Mouse (Mus musculus) neural tube, embryonic 15.5 days (tissue): ENCODE measurements around the gene Igsf8. TPM values are rescaled to one million over a fixed set of nuclear protein-coding genes. Genes with fewer than 3 reads are reported as not detected.

ENCODE experiments used
- ATAC-seq: fragments of 200-750 bp; cut with Nextera tagmentation; 2 replicates; pipeline ENCODE4 v1.8.0; 2017; ENCODE audit warnings: mild to moderate bottlenecking, moderate TSS enrichment, moderate library complexity; ENCODE audit not compliant: low FRiP score
- H3K27ac ChIP-seq: fragments of 300-500 bp; sonication (generic); replicated peaks from 2 replicates; pipeline ENCODE4 v1.5.1; 2015; ENCODE audit warnings: mild to moderate bottlenecking, inconsistent platforms
- H3K27me3 ChIP-seq: fragments of 300-500 bp; sonication (generic); replicated peaks from 2 replicates; pipeline ENCODE4 v1.6.1; 2015; ENCODE audit warnings: inconsistent platforms
- H3K36me3 ChIP-seq: fragments of 300-500 bp; sonication (generic); 2 replicates; pipeline ENCODE4 v1.6.1; 2015; ENCODE audit warnings: inconsistent platforms
- H3K4me1 ChIP-seq: fragments of 300-500 bp; sonication (generic); 2 replicates; pipeline ENCODE4 v1.6.1; 2015; ENCODE audit warnings: inconsistent platforms
- H3K4me2 ChIP-seq: fragments of 300-500 bp; sonication (generic); 2 replicates; pipeline ENCODE4 v1.6.1; 2015; ENCODE audit warnings: inconsistent platforms, mild to moderate bottlenecking, moderate library complexity
- H3K4me3 ChIP-seq: fragments of 300-500 bp; sonication (generic); replicated peaks from 2 replicates; pipeline ENCODE4 v1.5.1; 2015; ENCODE audit warnings: mild to moderate bottlenecking, inconsistent platforms
- H3K9ac ChIP-seq: fragments of 300-500 bp; sonication (generic); replicated peaks from 2 replicates; pipeline ENCODE4 v1.6.1; 2015; ENCODE audit warnings: mild to moderate bottlenecking, inconsistent platforms
- H3K9me3 ChIP-seq: fragments of 300-500 bp; sonication (generic); replicated peaks from 2 replicates; pipeline ENCODE4 v1.6.1; 2016; ENCODE audit warnings: inconsistent platforms
- WGBS: fragments of 180-500 bp; shearing (Covaris S2); methylation state at CpG from one replicate; pipeline ENCODE4 v1.1.7; 2015; ENCODE audit warnings: mixed read lengths; 5-methylcytosine and 5-hydroxymethylcytosine counted together
- polyA plus RNA-seq: library from polyadenylated mRNA; unstranded; fragments of >200 nt; fragmentation: Nextera tagmentation; extraction: Ambion mirVana; gene quantifications from 2 replicates; pipeline ENCODE4 v1.2.1, GENCODE M21; 2015

Igsf8 gene
- polyA plus RNA-seq, 1 experiment from 2014 or later: 71.3 TPM

- WGBS: 74% methylated on average over 5 of the region's 5 CpGs
- H3K4me2 ChIP-seq: no peak overlapping the region
- no peaks in the 10 kb centered on the region for H3K36me3 ChIP-seq
- no peak overlapping the region for H3K27ac ChIP-seq
- H3K9ac ChIP-seq: no peak overlapping the region
- H3K27me3 ChIP-seq: no peaks in the 10 kb centered on the region
- no peaks in the 10 kb centered on the region for H3K9me3 ChIP-seq
- H3K4me3 ChIP-seq: no peak overlapping the region
- H3K4me1 ChIP-seq: peaks cover 5% of the 10 kb centered on the region; the same call in 1 of the 2 replicates
- no peak for ATAC-seq
These were observed 13.1 kb downstream of the Igsf8 start for GRCm38 (mm10) chr1:172274547-172274946.

GRCm38 (mm10) chr1:172277172-172277571, 15.7 kb downstream of the Igsf8 start:
- no peaks in the 10 kb centered on the region for H3K27me3 ChIP-seq
- H3K4me2 ChIP-seq: no peak overlapping the region
- H3K9ac ChIP-seq: no peak overlapping the region
- no peaks in the 10 kb centered on the region for H3K9me3 ChIP-seq
- no peak overlapping the region for H3K4me3 ChIP-seq
- H3K4me1 ChIP-seq: peaks cover 8% of the 10 kb centered on the region; the same call in 1 of the 2 replicates
- ATAC-seq: no peak
- no peak overlapping the region for H3K27ac ChIP-seq
- WGBS: 84% methylated on average over 3 of the region's 3 CpGs
- H3K36me3 ChIP-seq: no peaks in the 10 kb centered on the region

- ATAC-seq: no peak
These were observed 16.9 kb downstream of the Igsf8 start for GRCm38 (mm10) chr1:172278328-172278727.

GRCm38 (mm10) chr1:172279768-172280509, 18.5 kb downstream of the Igsf8 start:
- no peaks in the 10 kb centered on the region for H3K36me3 ChIP-seq
- no peak overlapping the region for H3K4me3 ChIP-seq
- H3K4me2 ChIP-seq: no peak overlapping the region
- no peak overlapping the region for H3K27ac ChIP-seq
- H3K9me3 ChIP-seq: no peaks in the 10 kb centered on the region
- H3K9ac ChIP-seq: no peak overlapping the region
- H3K4me1 ChIP-seq: peaks cover 8% of the 10 kb centered on the region; the same call in 1 of the 2 replicates
- 0 out of 2 replicates have a peak, but pooled peaks have one; percentile 18 for ATAC-seq
- WGBS: 81% methylated on average over 16 of the region's 16 CpGs
- no peaks in the 10 kb centered on the region for H3K27me3 ChIP-seq

More at GRCm38 (mm10) chr1:172278328-172278727, 16.9 kb downstream of the Igsf8 start:
- 93% methylated on average over 13 of the region's 13 CpGs for WGBS
- no peak overlapping the region for H3K9ac ChIP-seq
- H3K4me2 ChIP-seq: no peak overlapping the region
- peaks cover 8% of the 10 kb centered on the region; the same call in 1 of the 2 replicates for H3K4me1 ChIP-seq
- no peaks in the 10 kb centered on the region for H3K36me3 ChIP-seq
- H3K27ac ChIP-seq: no peak overlapping the region
- H3K9me3 ChIP-seq: no peaks in the 10 kb centered on the region
- no peaks in the 10 kb centered on the region for H3K27me3 ChIP-seq
- H3K4me3 ChIP-seq: no peak overlapping the region

- no peak overlapping the region for H3K27ac ChIP-seq
These were observed 20.2 kb downstream of the Igsf8 start for GRCm38 (mm10) chr1:172281522-172282254.

GRCm38 (mm10) chr1:172283073-172283472, 21.6 kb downstream of the Igsf8 start:
- Histone ChIP-seq H3K4me1 (peaks cover 8% of the 10 kb centered on the region; the same call in 1 of the 2 replicates), H3K36me3 (no peaks in the 10 kb centered on the region), H3K4me3 (no peak overlapping the region), H3K9me3 (no peaks in the 10 kb centered on the region), H3K9ac (no peak overlapping the region), H3K27ac (no peak overlapping the region), H3K27me3 (no peaks in the 10 kb centered on the region), H3K4me2 (no peak overlapping the region)
- WGBS: 93% methylated on average over 6 of the region's 6 CpGs
- ATAC-seq: no peak

More at GRCm38 (mm10) chr1:172281522-172282254, 20.2 kb downstream of the Igsf8 start:
- Histone ChIP-seq H3K4me3 (no peak overlapping the region), H3K36me3 (no peaks in the 10 kb centered on the region), H3K27me3 (no peaks in the 10 kb centered on the region), H3K4me2 (no peak overlapping the region), H3K9me3 (no peaks in the 10 kb centered on the region), H3K4me1 (peaks cover 8% of the 10 kb centered on the region; the same call in 1 of the 2 replicates), H3K9ac (no peak overlapping the region)
- 76% methylated on average over 10 of the region's 10 CpGs for WGBS
- ATAC-seq: no peak

- peaks cover 8% of the 10 kb centered on the region; the same call in 1 of the 2 replicates for H3K4me1 ChIP-seq
- H3K36me3 ChIP-seq: no peaks in the 10 kb centered on the region
- no peak for ATAC-seq
- H3K9me3 ChIP-seq: no peaks in the 10 kb centered on the region
- WGBS: 93% methylated on average over 14 of the region's 14 CpGs
- no peak overlapping the region for H3K9ac ChIP-seq
- H3K27me3 ChIP-seq: no peaks in the 10 kb centered on the region
- H3K4me2 ChIP-seq: no peak overlapping the region
- no peak overlapping the region for H3K4me3 ChIP-seq
- no peak overlapping the region for H3K27ac ChIP-seq
These were observed 22.8 kb downstream of the Igsf8 start for GRCm38 (mm10) chr1:172284221-172284620.

GRCm38 (mm10) chr1:172286740-172287139, 25.3 kb downstream of the Igsf8 start:
- H3K27ac ChIP-seq: no peak overlapping the region
- H3K9me3 ChIP-seq: no peaks in the 10 kb centered on the region
- H3K9ac ChIP-seq: no peak overlapping the region
- ATAC-seq: no peak
- H3K4me3 ChIP-seq: no peak overlapping the region
- 74% methylated on average over 5 of the region's 5 CpGs for WGBS
- H3K27me3 ChIP-seq: no peaks in the 10 kb centered on the region
- no peak overlapping the region for H3K4me2 ChIP-seq
- H3K4me1 ChIP-seq: no peaks in the 10 kb centered on the region
- H3K36me3 ChIP-seq: no peaks in the 10 kb centered on the region

- no peak overlapping the region for H3K9ac ChIP-seq
- no peak overlapping the region for H3K4me3 ChIP-seq
- no peak for ATAC-seq
- 92% methylated on average over 11 of the region's 11 CpGs for WGBS
- H3K9me3 ChIP-seq: no peaks in the 10 kb centered on the region
- no peak overlapping the region for H3K4me2 ChIP-seq
- H3K27ac ChIP-seq: no peak overlapping the region
- no peaks in the 10 kb centered on the region for H3K27me3 ChIP-seq
- no peaks in the 10 kb centered on the region for H3K4me1 ChIP-seq
- H3K36me3 ChIP-seq: no peaks in the 10 kb centered on the region
These were observed 27.6 kb downstream of the Igsf8 start for GRCm38 (mm10) chr1:172288900-172289616.

GRCm38 (mm10) chr1:172289617-172289946, 28.1 kb downstream of the Igsf8 start:
- no peaks in the 10 kb centered on the region for H3K9me3 ChIP-seq
- no peak overlapping the region for H3K27ac ChIP-seq
- H3K27me3 ChIP-seq: no peaks in the 10 kb centered on the region
- 85% methylated on average over 3 of the region's 3 CpGs for WGBS
- no peaks in the 10 kb centered on the region for H3K36me3 ChIP-seq
- peaks cover 4% of the 10 kb centered on the region; the same call in 1 of the 2 replicates for H3K4me1 ChIP-seq
- H3K4me3 ChIP-seq: no peak overlapping the region
- no peak for ATAC-seq
- H3K4me2 ChIP-seq: no peak overlapping the region
- H3K9ac ChIP-seq: no peak overlapping the region

- H3K4me2 ChIP-seq: no peak overlapping the region
- no peak overlapping the region for H3K4me3 ChIP-seq
- 91% methylated on average over 2 of the region's 2 CpGs for WGBS
- H3K36me3 ChIP-seq: no peaks in the 10 kb centered on the region
- H3K27ac ChIP-seq: no peak overlapping the region
- no peak for ATAC-seq
- H3K9ac ChIP-seq: no peak overlapping the region
- H3K4me1 ChIP-seq: peaks cover 22% of the 10 kb centered on the region
- H3K27me3 ChIP-seq: no peaks in the 10 kb centered on the region
- no peaks in the 10 kb centered on the region for H3K9me3 ChIP-seq
These were observed 31.4 kb downstream of the Igsf8 start for GRCm38 (mm10) chr1:172292880-172293279.
